Mouse (Mus musculus) ovary, postnatal 14 days (tissue): ENCODE measurements around the gene Slc25a11.
A peak's percentile ranks its signal among the peaks of the same experiment; 100 is the strongest.

Source experiments
- DNase-seq: peaks from one replicate; pipeline ENCODE4 v3.0.0; 2022; ENCODE audit warnings: low spot score

Gene Slc25a11

GRCm38 (mm10) chr11:70621972-70622814, 25.1 kb downstream of the Slc25a11 start:
- no peak for DNase-seq

- DNase-seq: no peak
Measured at GRCm38 (mm10) chr11:70619101-70619500, 28.2 kb downstream of the Slc25a11 start, which contains the start of gene Chrne. TSS of gene Chrne (minus strand) at chr11:70619216.

- no peak for DNase-seq
Measured at GRCm38 (mm10) chr11:70615516-70616093, 31.7 kb downstream of the Slc25a11 start, which contains the start of gene 4930544D05Rik. TSS of gene 4930544D05Rik (plus strand) at chr11:70615848.

- peak; percentile 42 for DNase-seq
Measured at GRCm38 (mm10) chr11:70615074-70615473, 32.2 kb downstream of the Slc25a11 start.

GRCm38 (mm10) chr11:70612505-70612904, 34.8 kb downstream of the Slc25a11 start:
- DNase-seq: no peak

- no peak for DNase-seq
Measured at GRCm38 (mm10) chr11:70610752-70611151, 36.5 kb downstream of the Slc25a11 start.

GRCm38 (mm10) chr11:70608381-70609066, 38.8 kb downstream of the Slc25a11 start:
- DNase-seq: no peak

- DNase-seq: no peak
Measured at GRCm38 (mm10) chr11:70607611-70608010, 39.7 kb downstream of the Slc25a11 start.

- DNase-seq: no peak
Measured at GRCm38 (mm10) chr11:70606717-70607116, 40.6 kb downstream of the Slc25a11 start.

GRCm38 (mm10) chr11:70605024-70605566, 42.2 kb downstream of the Slc25a11 start:
- DNase-seq: peak; percentile 74

- DNase-seq: no peak
Measured at GRCm38 (mm10) chr11:70598451-70598953, 48.8 kb downstream of the Slc25a11 start.

GRCm38 (mm10) chr11:70597301-70597700, 50.0 kb downstream of the Slc25a11 start:
- no peak for DNase-seq

GRCm38 (mm10) chr11:70596094-70596493, 51.2 kb downstream of the Slc25a11 start:
- no peak for DNase-seq

- no peak for DNase-seq
Measured at GRCm38 (mm10) chr11:70595638-70596037, 51.6 kb downstream of the Slc25a11 start.

- DNase-seq: no peak
Measured at GRCm38 (mm10) chr11:70594253-70594989, 52.9 kb downstream of the Slc25a11 start.
